Mouse (Mus musculus): Measurements from ENCODE around the gene Serpina3m. TPM values are rescaled to one million over a fixed set of nuclear protein-coding genes. Genes with fewer than 3 reads are reported as not detected.

Gene Serpina3m
- polyA plus RNA-seq, 1 experiment from 2014 or later: not detected

GRCm38 (mm10) chr12:104418340-104419135 lies 80.3 kb downstream of the Serpina3m start:
- Histone ChIP-seq H3K4me2 (replicated peaks; ENCODE audit: low read depth, low read length) (peak overlapping the region; percentile 45), H3K36me3 (ENCODE audit: insufficient read depth, low read length) (no peaks in the 10 kb centered on the region), H3K4me3 (ENCODE audit: low read length) (no peak overlapping the region), H3K4me1 (ENCODE audit: insufficient read depth, low read length) (peaks cover 4% of the 10 kb centered on the region), H3K27me3 (ENCODE audit: insufficient read depth, low read length) (no peaks in the 10 kb centered on the region), H3K27ac (ENCODE audit: low read length) (no peak overlapping the region), H3K9me3 (ENCODE audit: low read length) (no peaks in the 10 kb centered on the region), H3K9ac (replicated peaks; ENCODE audit: low read length) (no peak overlapping the region)
- WGBS: 24% methylated on average over 13 of the region's 17 CpGs
- peak; percentile 39 for ATAC-seq (ENCODE audit: low FRiP score, low TSS enrichment)

GRCm38 (mm10) chr12:104419136-104419462 lies 80.8 kb downstream of the Serpina3m start:
- Histone ChIP-seq H3K27ac (ENCODE audit: low read length) (no peak overlapping the region), H3K4me2 (replicated peaks; ENCODE audit: low read depth, low read length) (no peak overlapping the region), H3K9me3 (ENCODE audit: low read length) (no peaks in the 10 kb centered on the region), H3K36me3 (ENCODE audit: insufficient read depth, low read length) (no peaks in the 10 kb centered on the region), H3K4me3 (ENCODE audit: low read length) (no peak overlapping the region), H3K4me1 (ENCODE audit: insufficient read depth, low read length) (peaks cover 4% of the 10 kb centered on the region), H3K9ac (replicated peaks; ENCODE audit: low read length) (no peak overlapping the region), H3K27me3 (ENCODE audit: insufficient read depth, low read length) (no peaks in the 10 kb centered on the region)
- ATAC-seq (ENCODE audit: low FRiP score, low TSS enrichment): peak; percentile 16; the same call in 1 of the 2 replicates
- 16% methylated on average over 2 of the region's 2 CpGs for whole genome bisulfite sequencing

GRCm38 (mm10) chr12:104422615-104423392 lies 84.5 kb downstream of the Serpina3m start:
- Histone ChIP-seq H3K4me2 (replicated peaks; ENCODE audit: low read depth, low read length) (no peak overlapping the region), H3K27ac (ENCODE audit: low read length) (no peak overlapping the region), H3K27me3 (ENCODE audit: insufficient read depth, low read length) (no peaks in the 10 kb centered on the region), H3K4me3 (ENCODE audit: low read length) (no peak overlapping the region), H3K9me3 (ENCODE audit: low read length) (no peaks in the 10 kb centered on the region), H3K36me3 (ENCODE audit: insufficient read depth, low read length) (no peaks in the 10 kb centered on the region), H3K4me1 (ENCODE audit: insufficient read depth, low read length) (no peaks in the 10 kb centered on the region), H3K9ac (replicated peaks; ENCODE audit: low read length) (no peak overlapping the region)
- ATAC-seq (ENCODE audit: low FRiP score, low TSS enrichment): peak; percentile 52
- WGBS: 59% methylated on average over 11 of the region's 11 CpGs

DNA sequence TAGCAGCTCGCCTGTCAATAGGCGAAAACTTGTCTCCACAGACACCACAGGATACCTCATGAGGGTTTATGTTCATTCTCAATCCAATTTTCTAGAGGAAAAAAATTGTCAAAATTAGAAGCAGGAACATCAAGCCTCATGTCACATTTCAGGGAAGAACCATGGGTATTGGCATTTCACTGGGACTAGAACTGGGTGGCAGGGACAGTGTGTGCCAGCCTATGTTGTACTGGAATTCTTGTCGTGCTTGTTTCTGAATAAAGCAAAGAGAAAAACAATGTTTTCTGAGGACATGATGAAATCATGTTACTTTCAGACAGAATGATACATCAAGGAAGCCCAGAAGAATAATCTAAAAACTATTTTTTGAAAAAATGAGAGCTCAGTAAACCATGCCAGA lies 87.3 kb downstream of the Serpina3m start:
- H3K4me1 ChIP-seq (ENCODE audit: insufficient read depth, low read length): no peaks in the 10 kb centered on the region
- H3K9ac ChIP-seq (replicated peaks; ENCODE audit: low read length): no peak overlapping the region
- H3K36me3 ChIP-seq (ENCODE audit: insufficient read depth, low read length): no peaks in the 10 kb centered on the region
- ATAC-seq (ENCODE audit: low FRiP score, low TSS enrichment): no peak
- WGBS: 85% methylated on average over 3 of the region's 3 CpGs
- no peaks in the 10 kb centered on the region for H3K9me3 ChIP-seq (ENCODE audit: low read length)
- no peak overlapping the region for H3K4me2 ChIP-seq (replicated peaks; ENCODE audit: low read depth, low read length)
- H3K27me3 ChIP-seq (ENCODE audit: insufficient read depth, low read length): no peaks in the 10 kb centered on the region
- H3K27ac ChIP-seq (ENCODE audit: low read length): no peak overlapping the region
- H3K4me3 ChIP-seq (ENCODE audit: low read length): no peak overlapping the region

- H3K9me3 ChIP-seq (ENCODE audit: low read length): no peaks in the 10 kb centered on the region
- no peaks in the 10 kb centered on the region for H3K36me3 ChIP-seq (ENCODE audit: insufficient read depth, low read length)
- peak; percentile 42; the same call in 1 of the 2 replicates for ATAC-seq (ENCODE audit: low FRiP score, low TSS enrichment)
- WGBS: 6% methylated on average over 7 of the region's 7 CpGs
- no peaks in the 10 kb centered on the region for H3K27me3 ChIP-seq (ENCODE audit: insufficient read depth, low read length)
- no peak overlapping the region for H3K9ac ChIP-seq (replicated peaks; ENCODE audit: low read length)
- no peak overlapping the region for H3K4me2 ChIP-seq (replicated peaks; ENCODE audit: low read depth, low read length)
- no peak overlapping the region for H3K4me3 ChIP-seq (ENCODE audit: low read length)
- H3K27ac ChIP-seq (ENCODE audit: low read length): no peak overlapping the region
- H3K4me1 ChIP-seq (ENCODE audit: insufficient read depth, low read length): no peaks in the 10 kb centered on the region
These were observed 88.6 kb downstream of the Serpina3m start for GRCm38 (mm10) chr12:104426915-104427314.

- WGBS: 65% methylated on average over 10 of the region's 10 CpGs
- H3K9me3 ChIP-seq (ENCODE audit: low read length): no peaks in the 10 kb centered on the region
- no peak overlapping the region for H3K27ac ChIP-seq (ENCODE audit: low read length)
- no peaks in the 10 kb centered on the region for H3K27me3 ChIP-seq (ENCODE audit: insufficient read depth, low read length)
- no peak for ATAC-seq (ENCODE audit: low FRiP score, low TSS enrichment)
- H3K4me3 ChIP-seq (ENCODE audit: low read length): no peak overlapping the region
- peaks cover 9% of the 10 kb centered on the region; the same call in 1 of the 2 replicates for H3K4me1 ChIP-seq (ENCODE audit: insufficient read depth, low read length)
- H3K4me2 ChIP-seq (replicated peaks; ENCODE audit: low read depth, low read length): no peak overlapping the region
- no peak overlapping the region for H3K9ac ChIP-seq (replicated peaks; ENCODE audit: low read length)
- no peaks in the 10 kb centered on the region for H3K36me3 ChIP-seq (ENCODE audit: insufficient read depth, low read length)
These were observed 93.1 kb downstream of the Serpina3m start for GRCm38 (mm10) chr12:104431359-104431758.

DNA sequence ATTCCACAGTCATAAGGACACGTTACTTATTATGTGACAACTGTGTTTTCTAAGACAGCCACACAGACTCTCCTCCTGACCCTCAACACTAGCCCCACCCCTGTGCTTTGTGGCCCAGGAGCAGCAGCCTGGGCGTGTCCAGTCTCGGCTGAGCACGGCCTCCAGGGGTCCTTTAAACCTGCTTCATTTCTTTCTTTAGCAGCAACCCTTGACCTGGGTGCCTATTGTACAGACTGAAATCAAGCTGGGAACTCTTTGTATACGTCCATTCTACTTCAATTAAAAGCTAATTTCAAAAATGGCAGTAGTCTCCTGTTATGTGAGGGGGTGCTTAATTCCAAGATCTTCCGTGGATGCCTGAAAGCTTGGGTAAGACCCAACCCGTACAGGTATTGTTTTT lies 94.9 kb downstream of the Serpina3m start:
- Histone ChIP-seq H3K9ac (replicated peaks; ENCODE audit: low read length) (no peak overlapping the region), H3K9me3 (ENCODE audit: low read length) (no peaks in the 10 kb centered on the region), H3K36me3 (ENCODE audit: insufficient read depth, low read length) (no peaks in the 10 kb centered on the region), H3K4me1 (ENCODE audit: insufficient read depth, low read length) (peaks cover 9% of the 10 kb centered on the region; the same call in 1 of the 2 replicates), H3K27ac (ENCODE audit: low read length) (no peak overlapping the region), H3K4me2 (replicated peaks; ENCODE audit: low read depth, low read length) (no peak overlapping the region), H3K4me3 (ENCODE audit: low read length) (no peak overlapping the region), H3K27me3 (ENCODE audit: insufficient read depth, low read length) (no peaks in the 10 kb centered on the region)
- ATAC-seq (ENCODE audit: low FRiP score, low TSS enrichment): no peak
- WGBS: 44% methylated on average over 7 of the region's 7 CpGs

- Histone ChIP-seq H3K4me3 (ENCODE audit: low read length) (peak overlapping the region; percentile 10), H3K27ac (ENCODE audit: low read length) (no peak overlapping the region), H3K27me3 (ENCODE audit: insufficient read depth, low read length) (no peaks in the 10 kb centered on the region), H3K9me3 (ENCODE audit: low read length) (no peaks in the 10 kb centered on the region), H3K4me2 (replicated peaks; ENCODE audit: low read depth, low read length) (peak overlapping the region; percentile 42), H3K9ac (replicated peaks; ENCODE audit: low read length) (no peak overlapping the region), H3K36me3 (ENCODE audit: insufficient read depth, low read length) (no peaks in the 10 kb centered on the region), H3K4me1 (ENCODE audit: insufficient read depth, low read length) (peaks cover 9% of the 10 kb centered on the region; the same call in 1 of the 2 replicates)
- WGBS: 51% methylated on average over 20 of the region's 20 CpGs
- ATAC-seq (ENCODE audit: low FRiP score, low TSS enrichment): peak; percentile 61
These were observed 95.9 kb downstream of the Serpina3m start for GRCm38 (mm10) chr12:104433951-104434735.

DNA sequence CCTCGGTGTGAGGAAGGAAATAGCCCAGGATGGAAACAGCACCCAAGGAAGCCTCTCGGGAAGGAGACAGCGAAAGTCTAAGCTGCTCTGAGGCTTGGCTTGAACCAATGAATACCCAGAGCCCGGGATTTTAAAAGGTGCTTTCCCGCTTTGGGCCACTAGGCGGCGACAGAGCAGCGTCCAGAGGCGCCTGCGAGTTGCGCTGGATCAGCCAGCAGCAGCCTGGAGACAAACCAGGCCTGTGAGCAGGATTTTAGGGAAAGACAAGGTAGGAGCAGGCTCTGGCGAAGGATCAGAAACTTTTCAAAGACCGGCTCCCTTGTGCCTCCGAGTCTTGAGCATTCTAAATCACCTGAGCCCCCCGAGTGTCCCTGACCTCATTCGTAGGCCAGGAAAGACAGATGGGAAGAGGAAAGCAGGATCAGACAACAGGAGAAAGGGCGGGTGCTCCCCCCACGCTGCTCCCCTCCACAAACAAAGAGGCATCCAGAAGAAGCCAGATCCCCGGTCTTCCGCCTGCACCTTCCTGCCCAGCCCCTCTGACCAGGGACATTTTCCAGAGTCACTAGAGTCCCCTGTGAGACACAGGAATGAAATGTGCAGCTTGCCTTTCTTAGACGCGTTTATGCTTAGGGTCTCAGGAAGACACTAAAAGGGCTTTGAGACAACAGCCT lies 101.9 kb downstream of the Serpina3m start:
- peak; percentile 50; the same call in 1 of the 2 replicates for ATAC-seq (ENCODE audit: low FRiP score, low TSS enrichment)
- Histone ChIP-seq H3K27ac (ENCODE audit: low read length) (no peak overlapping the region), H3K4me2 (replicated peaks; ENCODE audit: low read depth, low read length) (no peak overlapping the region; the same call in 1 of the 2 replicates), H3K27me3 (ENCODE audit: insufficient read depth, low read length) (no peaks in the 10 kb centered on the region), H3K9me3 (ENCODE audit: low read length) (no peaks in the 10 kb centered on the region), H3K36me3 (ENCODE audit: insufficient read depth, low read length) (no peaks in the 10 kb centered on the region), H3K4me1 (ENCODE audit: insufficient read depth, low read length) (no peaks in the 10 kb centered on the region), H3K4me3 (ENCODE audit: low read length) (no peak overlapping the region), H3K9ac (replicated peaks; ENCODE audit: low read length) (peak overlapping the region; percentile 43)
- WGBS: 11% methylated on average over 22 of the region's 22 CpGs
